Mouse (Mus musculus) lung, postnatal 14 days (tissue): ENCODE measurements around the gene A1cf.

ENCODE experiments used
- DNase-seq: peaks from one replicate; pipeline ENCODE4 v3.0.0; 2021

Gene A1cf

DNA sequence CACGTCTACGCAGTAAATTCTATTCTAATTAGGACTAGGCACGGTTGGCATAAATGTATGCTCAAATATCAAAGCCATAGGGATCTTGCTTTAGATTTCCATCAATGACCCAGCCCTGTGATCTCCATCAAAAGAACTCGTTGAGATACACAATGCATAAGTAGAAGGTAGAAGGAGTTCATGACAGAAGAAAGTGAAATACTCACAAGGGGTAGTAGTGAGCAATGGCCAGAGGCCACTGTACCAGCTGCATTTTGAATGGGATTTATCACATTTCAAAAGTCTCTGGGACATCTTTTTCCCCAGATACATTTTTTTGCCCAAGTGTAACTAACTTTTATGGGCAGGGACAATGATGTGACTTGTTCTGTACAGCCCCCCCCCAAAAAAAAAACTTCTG is 85.7 kb downstream of the A1cf start:
- DNase-seq = no peak

- DNase-seq = no peak
Measured at GRCm38 (mm10) chr19:31954696-31955095, 86.1 kb downstream of the A1cf start.

DNA sequence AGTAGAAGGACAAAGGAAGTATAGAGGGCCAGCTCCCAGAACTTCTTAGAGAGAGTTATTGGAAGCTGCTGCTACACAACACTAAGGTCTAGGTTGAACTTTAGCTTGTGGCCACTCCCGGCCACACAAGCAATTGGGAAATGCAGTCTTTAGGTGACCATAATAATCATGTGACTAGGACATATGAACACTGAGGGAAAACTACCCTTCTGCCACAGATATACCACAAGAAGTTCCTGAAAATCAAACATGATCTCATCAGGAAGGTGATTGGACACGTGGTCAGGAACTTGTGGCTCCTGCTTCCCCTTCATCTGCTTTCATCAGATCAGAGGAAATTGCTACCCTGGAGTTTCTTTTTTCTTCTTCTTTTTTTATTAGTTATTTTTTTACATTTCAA is 87.8 kb downstream of the A1cf start:
- no peak for DNase-seq

GRCm38 (mm10) chr19:31960434-31960833 is 91.9 kb downstream of the A1cf start:
- DNase-seq = no peak

DNA sequence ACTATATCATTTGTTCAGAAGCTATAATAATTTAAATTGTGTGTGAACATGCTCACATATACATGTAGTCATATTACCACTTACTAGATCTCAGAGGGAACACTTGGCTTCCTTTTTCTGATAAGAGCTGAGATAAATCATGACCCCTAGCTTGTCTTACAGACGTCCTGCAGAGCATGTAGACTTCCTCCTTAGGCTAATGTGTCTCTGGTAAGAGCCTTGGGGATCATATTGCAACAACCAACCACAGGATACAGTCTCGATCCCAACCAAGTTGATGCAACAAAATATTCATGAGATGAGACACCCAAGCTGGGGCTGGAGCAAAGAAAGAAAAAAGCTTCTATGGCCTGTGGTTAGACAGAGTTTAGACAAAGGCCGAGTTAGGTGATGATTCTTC is 94.6 kb downstream of the A1cf start:
- DNase-seq = no peak

- no peak for DNase-seq
Measured at GRCm38 (mm10) chr19:31967933-31968532, 99.5 kb downstream of the A1cf start.

DNA sequence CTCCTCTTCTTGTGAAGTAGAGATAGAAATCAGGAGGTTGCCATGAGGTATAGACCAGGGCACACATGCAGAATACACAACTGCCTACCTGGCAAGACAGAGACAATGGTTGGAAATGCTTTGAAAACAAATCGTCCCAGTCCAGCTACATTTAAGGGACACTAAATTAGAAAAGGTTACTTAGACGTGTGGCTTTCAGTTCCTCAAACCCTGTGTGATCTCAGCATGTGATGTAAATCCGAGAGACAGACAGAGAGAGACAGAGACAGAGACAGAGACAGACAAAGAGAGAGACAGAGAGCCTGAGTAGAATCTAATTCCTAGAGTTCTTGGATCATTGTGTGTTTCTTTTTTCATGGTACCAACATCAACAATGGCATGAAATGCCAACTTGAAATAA is 102.8 kb downstream of the A1cf start:
- DNase-seq = no peak

GRCm38 (mm10) chr19:31971998-31972397 is 103.4 kb downstream of the A1cf start:
- peak; percentile 87 for DNase-seq

DNA sequence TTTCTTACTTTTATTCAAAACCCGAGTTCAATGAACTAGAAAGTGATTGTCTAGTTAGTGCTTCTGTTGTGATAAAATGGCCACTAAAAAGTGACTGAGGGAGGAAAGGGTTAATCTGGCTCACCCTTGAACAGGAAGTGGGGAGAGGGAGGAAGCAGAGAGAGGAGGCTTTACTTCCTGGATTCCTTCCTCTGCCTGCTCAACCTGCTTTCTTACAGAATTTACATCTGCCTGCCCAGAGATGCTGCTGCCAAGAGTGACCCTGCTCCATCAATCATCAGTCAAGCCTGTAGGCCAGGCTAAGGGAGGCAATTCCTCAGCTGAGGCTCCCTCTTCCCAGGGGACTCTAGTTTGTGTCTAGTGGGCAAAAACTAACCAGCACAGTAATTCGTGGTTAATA is 107.3 kb downstream of the A1cf start:
- no peak for DNase-seq

GRCm38 (mm10) chr19:31991057-31991456 is 122.5 kb downstream of the A1cf start:
- DNase-seq = no peak

DNA sequence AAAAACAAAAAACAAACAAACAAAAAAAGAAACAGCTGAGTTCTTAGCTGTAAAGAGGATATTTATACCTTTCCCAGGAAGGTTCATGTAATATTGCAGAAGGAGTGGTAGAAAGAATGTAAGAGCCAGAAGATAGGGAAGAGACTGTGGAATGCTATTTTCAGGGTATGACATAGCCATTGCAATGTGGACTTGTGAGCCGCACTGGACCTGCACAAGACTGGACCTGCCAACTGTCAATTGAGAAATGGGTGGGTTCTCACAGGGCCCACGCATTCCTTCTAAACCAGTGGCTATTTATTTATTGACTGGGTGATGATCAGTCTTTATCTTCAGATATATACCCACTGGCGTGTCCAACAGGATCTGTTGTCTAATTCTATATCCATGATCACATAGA is 128.4 kb downstream of the A1cf start:
- DNase-seq = no peak
